Mouse (Mus musculus) adrenal gland, adult 18-20 months (tissue): ENCODE measurements around the gene Prss27. TPM values are rescaled to one million over a fixed set of nuclear protein-coding genes. Genes with fewer than 3 reads are reported as not detected.

Experiments used
- DNase-seq, 2 experiments: peaks; one replicate each; pipeline ENCODE4 v3.0.0; 2021 to 2022; ENCODE audit warnings: low spot score in 2 of 2
- long read RNA-seq, 2 experiments: library from polyadenylated mRNA; stranded (forward); transcript quantifications; one replicate each; pipeline ENCODE4 v2.0.0; 2021
- total RNA-seq, 2 experiments: library from RNA; stranded (reverse); gene quantifications; 1 replicate in 1 of 2; 2 replicates in 1 of 2; pipeline ENCODE4 v1.2.3; 2021

The Prss27 gene
- total RNA-seq = 1 to 10 TPM in 1 of 2 experiments, under 1 TPM in 1; 0.23 to 1.3 TPM
- long read RNA-seq, experiment 1 = 0 reads
- long read RNA-seq, experiment 2, partial matches to known transcripts = 0 of 1 reads
- long read RNA-seq, experiment 2, other reads (novel, unspliced or antisense) = 1 of 1 reads

- DNase-seq = no peak
Observed at GRCm38 (mm10) chr17:24037844-24038243, at the start of gene Prss27. Gene Prss27, plus strand, starts transcription at chr17:24038144.

GRCm38 (mm10) chr17:23989802-23990201, 48.1 kb upstream of the Prss27 start:
- no peak for DNase-seq

GRCm38 (mm10) chr17:23992789-23993553, 45.0 kb upstream of the Prss27 start:
- DNase-seq = no peak

GRCm38 (mm10) chr17:23993559-23994428, 44.1 kb upstream of the Prss27 start:
- peak; percentile 95 for DNase-seq

- no peak for DNase-seq
Observed at GRCm38 (mm10) chr17:23994667-23995066, 43.3 kb upstream of the Prss27 start.

GRCm38 (mm10) chr17:23995421-23995820, 42.5 kb upstream of the Prss27 start:
- no peak for DNase-seq

- DNase-seq = no peak
Observed at GRCm38 (mm10) chr17:23997901-23998300, 40.0 kb upstream of the Prss27 start, which contains the start of gene Prss22. Gene Prss22, minus strand, starts transcription at chr17:23998100.

GRCm38 (mm10) chr17:23998383-23998782, 39.6 kb upstream of the Prss27 start:
- no peak for DNase-seq

GRCm38 (mm10) chr17:24000404-24000803, 37.5 kb upstream of the Prss27 start:
- DNase-seq = peak in 1 of 2 experiments; percentile 38

GRCm38 (mm10) chr17:24004071-24004665, 33.8 kb upstream of the Prss27 start:
- DNase-seq = peak in 1 of 2 experiments; percentile 38

- DNase-seq = no peak
Observed at GRCm38 (mm10) chr17:24005049-24005448, 32.9 kb upstream of the Prss27 start.

GRCm38 (mm10) chr17:24006930-24007329, 31.0 kb upstream of the Prss27 start:
- no peak for DNase-seq

- DNase-seq = peak; percentile 38 to 57
Observed at GRCm38 (mm10) chr17:24007391-24007790, 30.6 kb upstream of the Prss27 start.

- DNase-seq = no peak
Observed at GRCm38 (mm10) chr17:24008105-24008504, 29.8 kb upstream of the Prss27 start.

- no peak for DNase-seq
Observed at GRCm38 (mm10) chr17:24009617-24010016, 28.3 kb upstream of the Prss27 start.

GRCm38 (mm10) chr17:24012921-24013320, 25.0 kb upstream of the Prss27 start:
- no peak for DNase-seq

GRCm38 (mm10) chr17:24014433-24014965, 23.4 kb upstream of the Prss27 start:
- DNase-seq = no peak

GRCm38 (mm10) chr17:24015727-24016126, 22.2 kb upstream of the Prss27 start:
- DNase-seq = peak; percentile 37 to 49

- DNase-seq = no peak
Observed at GRCm38 (mm10) chr17:24020696-24021095, 17.2 kb upstream of the Prss27 start.

GRCm38 (mm10) chr17:24021375-24022199, 16.4 kb upstream of the Prss27 start:
- no peak for DNase-seq
